Mouse (Mus musculus): ENCODE measurements around the gene Synpr.
"Not testable (repeated sequence)": the region's sequence is repeated elsewhere in the genome, so short reads cannot be mapped to it uniquely, and the experiment has no call there.

The Synpr gene

DNA sequence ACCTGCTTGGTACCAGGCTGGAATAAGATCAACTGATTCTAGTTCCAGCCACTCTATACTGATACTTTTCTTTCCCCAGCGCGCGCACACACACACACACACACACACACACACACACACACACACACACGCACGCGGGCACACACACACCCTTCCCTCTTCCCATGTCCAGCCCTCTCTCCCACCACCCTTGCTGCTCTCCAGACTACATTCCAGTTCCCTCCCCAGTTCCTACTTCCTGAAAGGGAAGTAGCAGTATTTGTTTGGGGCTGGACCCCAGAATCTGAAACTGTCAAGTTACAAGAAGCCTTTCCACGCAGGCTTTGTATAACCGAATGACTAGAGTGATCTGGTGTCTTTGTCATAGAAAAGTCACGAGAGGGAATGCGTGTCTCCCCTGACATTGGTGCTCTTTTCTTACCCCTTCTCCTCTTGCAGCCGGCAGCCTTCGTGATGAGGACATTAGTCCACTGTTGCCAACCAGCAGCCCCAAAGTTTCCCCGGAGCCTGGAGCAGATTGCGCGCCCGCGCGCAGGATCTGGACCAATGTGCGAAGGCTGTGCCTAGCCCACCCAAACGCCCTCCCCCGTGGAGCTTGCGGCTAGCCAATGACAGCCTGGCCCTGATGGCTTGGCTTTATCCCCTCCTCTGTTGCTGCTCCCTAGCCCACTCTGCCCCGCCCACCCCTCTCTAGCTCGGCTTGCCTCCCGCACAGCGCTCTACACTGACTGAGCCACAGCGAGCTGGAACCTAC is at the start of gene Synpr:
Gene Synpr, plus strand, starts transcription at position 690 of the 754 bp plus-strand sequence.
- DNase-seq (ENCODE audit: low spot score) = peak; percentile 71

DNA sequence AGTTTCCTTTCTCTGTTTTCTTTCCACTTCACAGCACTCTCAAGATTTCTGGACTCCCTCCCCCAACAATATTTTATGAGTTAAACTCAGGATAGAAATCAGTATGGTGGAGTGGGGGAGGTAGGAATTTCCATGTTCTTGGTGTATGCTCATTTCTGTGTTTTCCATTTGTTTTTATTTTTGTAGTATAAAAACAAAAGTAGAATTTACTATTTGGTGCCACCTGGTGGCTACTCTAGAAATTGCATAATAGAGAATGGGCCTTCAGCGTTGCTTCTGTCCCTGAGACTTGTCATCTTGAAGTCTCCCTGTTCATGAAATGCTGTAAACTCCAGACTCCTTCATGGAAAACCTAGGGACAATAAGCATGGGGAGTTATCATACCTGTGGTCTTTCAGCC is 47.7 kb upstream of the Synpr start:
- DNase-seq (ENCODE audit: low spot score) = peak; percentile 29

DNA sequence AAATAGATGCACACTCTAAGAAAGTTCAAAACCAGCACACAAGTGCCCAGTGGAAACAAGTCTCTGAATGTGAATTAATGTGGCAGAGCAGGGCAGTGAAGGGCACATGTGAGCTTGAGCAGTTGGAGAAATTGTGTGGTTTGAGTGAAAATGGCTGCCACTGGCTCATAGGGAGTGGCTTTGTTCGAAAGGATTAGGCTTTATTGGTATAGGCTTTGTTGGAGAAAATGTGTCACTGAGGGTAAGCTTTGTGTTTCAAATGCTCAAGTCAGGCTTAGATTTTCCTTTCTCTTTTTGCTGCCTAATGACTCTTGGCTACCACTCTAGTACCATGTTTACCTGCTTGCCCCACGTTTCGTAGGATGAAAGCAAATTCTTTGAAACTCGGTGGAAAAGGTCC is 37.1 kb upstream of the Synpr start:
- no peak for DNase-seq (ENCODE audit: low spot score)

DNA sequence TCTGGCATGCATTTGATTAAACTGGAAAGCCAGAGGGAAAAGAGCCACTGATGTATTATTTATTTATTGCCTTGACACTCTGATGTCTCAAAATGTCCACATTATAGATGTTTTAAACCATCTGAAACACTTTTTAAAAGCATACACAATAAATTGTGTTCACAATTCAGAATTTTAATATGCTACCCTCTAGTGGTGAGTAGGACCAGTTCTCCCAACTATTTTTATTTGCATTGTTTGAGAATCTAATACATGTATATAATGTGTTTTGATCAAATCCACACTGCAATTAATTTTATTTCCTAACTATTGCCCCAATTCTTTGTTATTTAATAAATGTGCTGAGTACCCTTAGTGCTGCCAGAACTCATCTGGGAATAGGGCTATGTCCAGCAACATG is 35.2 kb upstream of the Synpr start:
- DNase-seq (ENCODE audit: low spot score) = no peak

DNA sequence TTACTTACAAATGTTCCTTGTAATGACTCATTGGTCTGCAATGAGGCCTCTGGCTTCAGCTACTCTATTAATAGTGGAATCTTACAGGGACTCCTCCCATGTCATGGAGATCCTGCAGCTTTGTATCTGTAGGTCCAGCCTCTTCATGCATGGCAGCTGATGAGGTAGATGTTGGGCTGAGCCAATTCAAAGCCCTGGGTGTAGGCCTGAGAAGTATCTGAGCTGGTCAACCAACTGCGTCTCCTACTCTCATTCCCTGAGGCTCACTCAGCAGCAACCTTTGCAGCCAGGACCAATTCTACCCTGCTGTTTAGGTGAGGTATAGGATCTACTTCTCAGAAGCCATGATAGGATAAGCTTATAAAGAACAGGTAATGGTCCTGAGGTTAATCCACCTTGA is 32.0 kb upstream of the Synpr start:
- no peak for DNase-seq (ENCODE audit: low spot score)

DNA sequence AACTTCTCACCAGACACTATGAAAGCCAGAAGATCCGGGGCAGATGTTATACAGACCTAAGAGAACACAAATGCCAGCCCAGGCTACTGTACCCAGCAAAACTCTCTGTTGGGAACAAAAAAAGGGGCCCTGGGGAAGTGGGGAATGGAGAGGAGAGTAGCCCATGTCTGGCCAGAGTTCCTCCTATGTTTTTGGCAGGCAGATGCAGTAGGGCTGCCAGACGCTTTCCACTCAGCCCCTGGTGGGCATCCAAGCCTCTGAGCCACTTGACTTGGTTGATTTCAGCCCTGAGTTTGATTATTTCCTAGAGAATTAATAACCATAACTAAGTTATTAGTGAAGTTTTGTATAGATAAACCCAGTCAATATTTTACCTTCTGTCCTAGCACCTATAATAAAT is 29.8 kb upstream of the Synpr start:
- not testable (repeated sequence) for DNase-seq (ENCODE audit: low spot score)

DNA sequence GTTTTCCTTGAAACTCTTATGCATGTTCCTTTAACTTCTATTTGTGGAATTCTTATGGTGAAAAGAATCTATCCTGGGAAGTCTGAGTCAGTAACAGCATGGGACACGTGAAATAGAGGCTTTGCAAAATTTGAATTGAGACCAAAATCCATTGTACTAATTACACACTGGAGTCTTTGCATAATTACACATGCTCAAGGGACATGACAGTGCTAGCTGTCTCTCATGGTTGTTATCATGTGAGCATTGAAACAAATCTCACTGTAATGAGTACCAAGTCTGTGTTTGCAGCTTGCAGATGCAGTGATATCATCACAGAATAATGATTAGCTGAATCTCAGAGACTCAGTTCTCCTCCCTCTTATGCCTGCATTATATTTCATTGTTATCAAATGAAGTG is 22.2 kb upstream of the Synpr start:
- DNase-seq (ENCODE audit: low spot score) = no peak

DNA sequence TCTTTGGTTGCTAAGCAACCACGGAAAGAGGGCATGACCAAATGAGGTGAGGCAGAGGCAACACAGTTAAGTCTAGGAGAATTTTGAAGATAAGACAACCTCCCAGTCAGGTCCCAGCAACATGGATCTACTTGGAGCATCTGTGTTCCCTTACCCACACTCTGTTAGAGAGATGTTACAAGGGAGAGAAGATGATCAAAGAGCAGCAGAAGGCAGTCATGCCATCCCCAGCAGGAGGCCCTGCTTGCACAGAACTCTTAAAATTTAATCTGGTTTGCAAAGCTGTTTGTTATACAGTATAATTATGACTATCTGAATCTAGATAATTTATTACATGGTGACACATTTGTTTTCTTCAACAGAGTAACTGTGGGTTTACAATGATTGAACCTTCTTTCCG is 18.2 kb upstream of the Synpr start:
- no peak for DNase-seq (ENCODE audit: low spot score)

DNA sequence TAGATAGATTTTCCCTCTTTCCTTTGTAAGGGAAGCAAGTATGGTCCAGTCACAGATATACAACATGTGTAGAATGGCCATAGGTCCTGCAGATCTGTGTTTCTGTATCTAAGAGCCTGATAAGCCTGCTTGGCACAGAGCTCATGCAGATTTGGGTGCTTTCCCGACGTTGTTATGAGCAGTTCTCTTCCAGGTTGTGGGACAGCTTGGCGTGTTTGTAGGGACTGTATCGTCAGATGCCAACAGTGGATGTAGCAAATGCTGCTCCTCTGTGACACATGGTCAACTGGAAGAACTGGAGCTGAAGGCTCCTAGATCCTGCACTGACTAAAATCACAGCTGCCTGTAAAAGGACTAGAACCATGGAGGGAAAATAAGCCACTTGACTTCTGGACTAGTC is 17.4 kb upstream of the Synpr start:
- DNase-seq (ENCODE audit: low spot score) = no peak

DNA sequence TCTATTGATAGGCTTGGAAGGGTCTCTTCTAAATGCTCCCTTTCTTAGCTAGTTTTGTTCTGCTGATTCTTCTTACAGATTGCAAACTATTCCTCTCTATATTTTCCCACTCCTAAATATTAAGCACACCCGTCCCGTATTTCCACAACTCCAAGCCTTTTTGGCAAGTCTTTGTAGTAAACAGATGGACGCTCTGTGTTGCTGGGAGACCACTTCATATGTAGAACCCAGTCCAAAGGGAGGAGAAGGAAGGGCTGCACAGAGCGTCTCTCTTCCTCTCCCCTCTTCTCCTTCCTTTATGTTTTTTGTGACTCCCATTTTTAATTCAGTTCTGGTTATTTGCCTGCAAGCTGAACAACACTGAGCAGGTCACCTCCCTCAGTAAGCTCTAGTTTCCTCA is 1.4 kb upstream of the Synpr start:
- DNase-seq (ENCODE audit: low spot score) = no peak

DNA sequence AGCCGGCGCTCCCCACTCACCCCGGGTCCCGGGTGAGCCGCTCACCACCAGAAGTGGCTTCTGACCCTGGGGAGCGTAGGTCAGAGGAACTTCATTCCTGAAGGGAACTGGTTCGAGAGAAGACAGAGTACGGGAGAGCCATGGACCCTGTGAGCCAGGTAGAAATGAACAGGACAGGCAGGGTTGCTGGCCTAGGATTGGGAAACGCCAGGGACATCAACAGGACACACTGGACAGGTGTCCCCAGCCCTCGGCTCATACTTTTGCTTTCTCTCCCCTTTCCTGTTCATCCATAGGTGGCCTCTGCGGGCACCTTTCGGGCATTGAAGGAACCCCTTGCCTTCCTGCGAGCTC is 242 bp downstream of the Synpr start:
- DNase-seq (ENCODE audit: low spot score) = no peak

DNA sequence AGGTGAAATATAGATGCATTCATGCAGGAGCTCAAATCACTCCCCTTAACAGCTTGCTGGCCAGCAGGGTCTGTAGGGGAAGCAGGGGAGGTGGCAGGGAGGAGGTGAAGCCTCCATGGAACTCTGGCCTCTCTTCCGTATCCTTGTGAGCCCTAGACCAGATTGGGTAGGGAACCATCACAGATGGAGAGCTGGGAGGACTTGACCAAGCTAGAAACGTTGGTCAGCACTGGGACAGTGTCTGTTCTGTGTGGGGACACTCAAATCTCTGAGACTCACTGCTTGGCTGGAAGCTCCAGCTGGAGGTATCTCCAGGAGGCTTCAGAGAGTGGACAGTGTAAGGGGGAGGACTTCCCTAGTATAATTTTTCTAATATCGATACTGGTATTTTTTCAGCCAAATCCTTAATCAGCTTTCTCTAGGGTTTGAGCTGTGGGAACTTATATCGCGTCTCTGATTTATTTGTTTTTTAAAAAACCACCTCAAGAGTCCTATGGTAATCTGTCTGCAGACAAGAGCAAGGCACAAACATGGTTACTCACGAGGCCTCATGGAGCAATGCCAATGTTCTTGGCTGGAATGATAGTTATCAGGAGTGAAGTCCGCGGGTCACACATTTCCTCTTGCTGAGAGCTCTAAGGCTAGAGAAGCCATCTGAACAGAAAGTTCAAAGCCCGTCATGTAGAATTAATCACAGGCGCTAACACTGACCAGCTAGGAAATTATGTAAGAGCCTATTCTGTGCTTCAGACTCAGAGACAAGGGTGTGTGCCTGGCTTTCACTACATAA is 956 bp downstream of the Synpr start:
- peak; percentile 47 for DNase-seq (ENCODE audit: low spot score)

DNA sequence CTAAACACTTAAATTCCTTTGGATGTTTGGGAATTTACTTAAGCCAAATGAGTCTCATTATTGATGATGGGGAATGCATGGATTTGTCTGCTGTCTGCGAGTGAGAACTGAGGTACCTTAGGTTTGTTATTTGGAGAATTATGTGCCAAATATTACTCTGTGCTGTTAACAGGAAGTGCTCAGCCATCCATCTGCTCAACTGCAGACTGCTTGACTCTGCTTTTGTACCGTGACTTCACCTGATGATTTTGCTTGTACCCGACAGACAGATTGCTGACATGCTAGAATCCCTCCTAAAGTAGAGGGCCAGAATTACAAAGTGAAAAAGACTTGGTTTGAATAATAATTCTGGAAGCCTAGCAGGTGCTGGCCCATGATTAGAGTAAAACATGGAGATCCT is 9.6 kb downstream of the Synpr start:
- DNase-seq (ENCODE audit: low spot score) = no peak

DNA sequence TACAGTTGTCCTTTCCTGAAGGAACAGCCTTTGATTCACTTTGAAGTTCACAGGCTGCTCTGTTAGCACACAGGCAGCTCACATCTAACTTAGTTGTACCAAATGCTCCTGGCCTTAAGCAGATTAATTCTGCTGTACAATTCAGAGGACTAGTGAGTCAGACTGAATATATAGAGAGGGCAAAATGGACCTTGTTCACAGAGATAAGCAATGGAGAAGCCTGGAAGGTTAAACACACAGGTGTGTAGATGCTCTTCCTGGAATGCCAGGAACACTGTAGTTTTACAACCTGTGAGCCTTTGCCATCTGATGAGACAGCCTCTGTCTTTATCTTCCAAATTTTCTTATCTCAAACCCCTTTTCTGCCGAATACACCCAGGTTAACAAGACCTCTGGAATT is 29.7 kb downstream of the Synpr start:
- no peak for DNase-seq (ENCODE audit: low spot score)

DNA sequence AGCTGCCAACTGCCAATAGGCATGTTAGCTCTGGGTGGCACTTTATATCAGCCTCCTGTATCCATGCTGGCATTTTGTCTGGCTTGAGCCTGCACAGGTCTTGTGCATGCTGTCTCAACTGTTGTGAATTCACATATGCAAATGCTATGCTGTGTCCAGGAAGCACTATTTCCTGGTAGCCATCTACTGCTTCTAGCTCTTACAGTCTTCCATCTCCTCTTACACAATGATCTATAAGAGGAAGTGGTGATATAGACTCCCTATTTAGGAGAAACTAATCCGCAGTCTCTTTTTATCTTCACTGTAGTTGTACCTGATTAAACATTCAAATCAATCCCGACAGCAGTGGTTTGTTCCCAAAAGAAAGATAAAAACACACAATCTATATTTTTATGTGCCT is 43.9 kb downstream of the Synpr start:
- no peak for DNase-seq (ENCODE audit: low spot score)

DNA sequence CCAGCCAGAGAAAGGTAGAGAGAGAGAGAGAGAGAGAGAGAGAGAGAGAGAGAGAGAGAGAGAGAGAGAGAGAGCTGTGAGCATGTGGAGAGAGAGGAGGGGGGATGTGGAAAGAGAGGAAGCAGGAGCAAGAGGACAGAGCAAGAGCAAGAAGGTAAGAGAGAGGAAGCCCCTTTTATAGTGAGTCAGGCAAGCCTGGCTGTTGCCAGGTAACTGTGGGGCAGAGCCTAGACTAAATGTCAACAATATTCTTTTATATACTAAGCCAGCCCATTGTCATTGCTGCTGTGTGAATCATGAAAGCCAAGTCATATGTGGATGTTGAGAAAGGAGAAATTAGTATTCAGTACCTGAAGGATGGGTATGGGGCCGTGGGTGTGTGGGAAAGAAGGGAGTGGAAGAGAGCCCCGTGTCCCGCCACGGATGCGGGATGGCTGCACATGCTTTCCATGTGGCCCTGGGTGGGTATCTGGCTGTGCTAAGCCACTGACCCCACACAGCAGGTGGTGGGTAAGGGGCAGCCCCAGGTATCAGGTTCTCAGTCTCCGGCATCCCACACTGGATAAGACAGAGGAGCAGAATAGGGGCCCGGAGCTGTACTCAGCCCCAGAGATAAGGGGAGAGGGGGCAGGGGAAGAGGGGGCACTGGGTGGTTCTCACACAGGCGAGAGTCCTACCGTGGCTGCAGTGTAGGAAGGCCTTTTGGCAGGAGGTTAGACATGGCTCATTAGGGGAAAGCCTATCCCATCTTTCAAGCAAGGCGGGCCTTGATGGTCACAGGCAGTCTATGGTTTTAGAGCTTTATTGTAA is 48.1 kb downstream of the Synpr start:
- no peak for DNase-seq (ENCODE audit: low spot score)

DNA sequence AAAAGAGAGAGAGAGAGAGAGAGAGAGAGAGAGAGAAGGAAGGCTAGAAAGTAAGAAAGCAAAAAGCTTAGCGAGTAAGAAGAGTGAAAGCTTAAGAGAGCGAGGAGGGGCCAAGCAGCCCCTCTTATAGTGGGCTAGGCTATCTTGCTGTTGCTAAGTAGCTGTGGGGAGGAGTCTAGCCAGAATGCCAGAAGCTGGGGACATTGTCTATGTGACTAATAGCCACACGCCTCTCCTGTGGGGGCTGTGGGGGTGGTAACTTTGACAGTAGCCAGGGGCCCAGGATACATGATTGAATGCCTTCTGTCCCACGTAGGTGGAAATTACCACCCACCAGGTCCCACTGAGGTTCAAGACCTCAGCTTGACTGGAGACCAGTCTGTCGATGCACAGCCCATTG is 48.8 kb downstream of the Synpr start:
- no peak for DNase-seq (ENCODE audit: low spot score)

DNA sequence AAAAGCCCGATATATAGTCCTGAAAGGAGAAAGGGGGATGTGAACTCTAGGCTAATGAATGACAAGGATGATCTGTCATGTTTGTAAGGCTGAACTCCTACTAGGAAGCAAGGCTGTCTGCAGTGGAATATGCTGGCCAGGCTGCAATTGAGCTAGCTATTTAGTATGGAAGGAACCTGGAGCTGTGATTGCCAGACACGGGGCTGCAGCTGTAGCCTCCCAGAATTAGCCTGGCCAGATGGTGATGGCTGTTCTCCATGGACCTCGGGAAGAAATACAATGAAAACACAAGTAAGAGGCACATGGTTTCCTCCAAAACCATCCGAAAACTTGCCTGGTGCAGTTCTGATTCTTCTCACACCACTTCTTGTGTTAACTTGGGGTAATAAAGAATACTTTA is 51.6 kb downstream of the Synpr start:
- DNase-seq (ENCODE audit: low spot score) = no peak

DNA sequence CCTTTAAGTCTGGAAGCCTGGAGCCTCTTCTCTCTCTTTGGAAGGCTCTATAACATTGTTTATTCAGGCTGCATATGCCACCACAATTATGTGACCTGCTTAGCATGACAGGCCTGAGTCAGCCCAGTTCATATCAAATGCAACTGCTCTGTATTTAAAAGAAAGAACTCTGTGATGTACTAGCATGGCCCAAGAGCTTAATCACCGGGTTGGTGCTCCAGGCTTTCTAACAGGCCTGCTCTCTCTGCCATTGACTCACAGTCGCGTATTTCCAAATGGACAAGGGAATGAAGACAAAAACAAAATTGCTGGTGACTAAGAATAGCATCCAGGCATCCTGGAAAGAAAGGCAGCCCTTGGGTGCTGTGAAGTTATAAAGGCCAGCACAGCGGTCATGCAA is 56.1 kb downstream of the Synpr start:
- DNase-seq (ENCODE audit: low spot score) = no peak

DNA sequence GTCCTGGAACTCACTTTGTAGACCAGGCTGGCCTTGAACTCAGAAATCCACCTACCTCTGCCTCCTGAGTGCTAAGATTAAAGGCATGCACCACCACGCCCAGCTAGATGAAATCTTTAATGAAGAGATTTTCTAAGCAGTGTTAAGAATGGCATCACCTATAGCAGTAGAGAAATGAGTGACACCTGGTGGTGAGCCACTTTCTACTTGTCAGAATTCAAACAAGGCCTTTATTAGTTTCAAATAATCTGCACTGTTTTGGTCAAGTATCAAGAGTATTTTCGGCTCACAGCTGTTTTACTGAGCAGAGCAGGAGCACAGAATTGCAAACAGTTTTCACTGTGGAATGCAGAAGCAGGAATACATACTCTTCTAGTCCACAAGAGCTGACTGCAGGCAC is 59.7 kb downstream of the Synpr start:
- no peak for DNase-seq (ENCODE audit: low spot score)

DNA sequence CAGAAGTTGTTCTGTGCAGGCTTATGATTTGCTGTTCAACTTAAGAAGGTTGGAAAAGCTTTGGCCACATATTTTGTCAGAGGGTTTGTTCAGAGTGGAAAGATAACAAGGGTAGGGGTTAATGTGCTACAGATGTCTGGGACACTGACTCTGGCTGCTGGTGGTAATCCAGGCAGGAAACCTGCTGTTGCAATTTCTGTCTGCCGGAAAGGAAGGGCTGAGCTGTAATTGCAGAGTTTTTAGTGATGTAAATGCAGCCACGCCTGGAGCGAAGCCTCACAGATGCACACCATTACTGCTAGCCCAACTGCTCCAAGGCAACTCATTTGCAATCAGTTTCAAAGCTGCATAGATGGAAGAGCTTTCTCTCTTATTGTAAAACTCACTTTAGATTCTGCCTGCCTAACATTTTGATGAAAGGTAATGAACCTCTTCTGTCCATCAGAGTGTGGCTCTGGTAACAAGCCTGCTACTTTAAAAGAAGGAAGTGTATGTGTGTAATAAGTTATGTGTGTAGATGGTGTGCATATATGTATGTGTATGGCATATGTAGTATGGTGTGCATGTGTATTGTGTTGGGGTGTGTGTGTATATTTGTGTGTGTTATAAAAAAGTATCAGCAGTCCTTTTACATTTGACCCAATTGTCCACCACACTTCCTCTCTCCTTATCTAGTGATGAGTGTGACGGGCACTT is 64.7 kb downstream of the Synpr start:
- DNase-seq (ENCODE audit: low spot score) = no peak

DNA sequence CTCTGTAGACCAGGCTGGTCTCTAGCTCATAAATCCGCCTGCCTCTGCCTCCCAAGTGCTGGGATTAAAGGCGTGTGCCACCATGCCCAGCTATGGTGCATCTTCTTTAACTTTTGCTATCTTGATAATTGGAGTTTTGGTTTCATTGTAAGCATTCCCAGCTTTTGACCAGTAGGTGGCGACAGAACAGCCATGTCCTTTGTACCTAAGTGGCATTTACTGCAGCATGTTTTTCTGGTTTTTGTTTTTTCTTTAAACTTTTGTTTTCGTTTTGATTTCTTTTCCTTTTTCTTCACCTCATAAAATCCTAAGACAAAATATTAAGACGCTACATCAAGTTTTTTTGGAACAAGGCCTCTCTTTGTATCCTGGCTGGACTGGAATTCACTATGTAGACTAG is 69.6 kb downstream of the Synpr start:
- DNase-seq (ENCODE audit: low spot score) = peak; percentile 27

All from MN1 (cell line).